Mouse (Mus musculus) hindbrain, embryonic 16.5 days (tissue): ENCODE data around the gene Gm49366. TPM values are rescaled to one million over a fixed set of nuclear protein-coding genes. Genes with fewer than 3 reads are reported as not detected.
"Not testable (repeated sequence)": the region's sequence is repeated elsewhere in the genome, so short reads cannot be mapped to it uniquely, and the experiment has no call there.

ENCODE experiments used
- ATAC-seq: fragments of 200-750 bp; cut with Nextera tagmentation; 2 replicates; pipeline ENCODE4 v1.8.0; 2017; ENCODE audit warnings: moderate TSS enrichment, moderate library complexity
- H3K27ac ChIP-seq: fragments of 300-500 bp; sonication (generic); 2 replicates; pipeline ENCODE4 v1.5.1; 2014; ENCODE audit warnings: low read depth, mild to moderate bottlenecking, control low read depth, low read length, moderate library complexity
- H3K27me3 ChIP-seq: fragments of 300-500 bp; sonication (generic); replicated peaks from 2 replicates; pipeline ENCODE4 v1.6.1; 2014; ENCODE audit warnings: low read length; ENCODE audit not compliant: control insufficient read depth, insufficient read depth
- H3K36me3 ChIP-seq: fragments of 300-500 bp; sonication (generic); 2 replicates; pipeline ENCODE4 v1.6.1; 2014; ENCODE audit warnings: mild to moderate bottlenecking, low read length, moderate library complexity, mixed read lengths; ENCODE audit not compliant: control insufficient read depth, insufficient read depth
- H3K4me1 ChIP-seq: fragments of 300-500 bp; sonication (generic); 2 replicates; pipeline ENCODE4 v1.6.1; 2014; ENCODE audit warnings: low read depth, low read length; ENCODE audit not compliant: control insufficient read depth, insufficient read depth
- H3K4me2 ChIP-seq: fragments of 300-500 bp; sonication (generic); 2 replicates; pipeline ENCODE4 v1.6.1; 2014; ENCODE audit warnings: mild to moderate bottlenecking, low read length, control low read depth, moderate library complexity
- H3K4me3 ChIP-seq: fragments of 300-500 bp; sonication (generic); 2 replicates; pipeline ENCODE4 v1.5.1; 2014; ENCODE audit warnings: mild to moderate bottlenecking, low read length, control low read depth, moderate library complexity
- H3K9ac ChIP-seq: fragments of 300-500 bp; sonication (generic); 2 replicates; pipeline ENCODE4 v1.6.1; 2014; ENCODE audit warnings: low read depth, mild to moderate bottlenecking, control low read depth, low read length, moderate library complexity
- H3K9me3 ChIP-seq: fragments of 300-500 bp; sonication (generic); 2 replicates; pipeline ENCODE4 v1.6.1; 2014; ENCODE audit warnings: mild to moderate bottlenecking, low read length, moderate library complexity; ENCODE audit not compliant: control insufficient read depth
- WGBS: fragments of 180-500 bp; shearing (Covaris S2); extraction: QIAGEN DNeasy Blood & Tissue Kit; methylation state at CpG from one replicate; pipeline ENCODE4 v1.1.7; 2014; 5-methylcytosine and 5-hydroxymethylcytosine counted together
- polyA plus RNA-seq: library from polyadenylated mRNA; unstranded; fragments of >200 nt; fragmentation: Nextera tagmentation; extraction: Ambion mirVana; gene quantifications from 2 replicates; pipeline ENCODE4 v1.2.1, GENCODE M21; 2015

The Gm49366 gene
- polyA plus RNA-seq, 1 experiment from 2014 or later: not detected

GRCm38 (mm10) chr12:84009171-84009965, 29.4 kb upstream of the Gm49366 start, which contains the start of gene Acot1:
TSS of gene Acot1 (plus strand) at chr12:84009490.
- ATAC-seq: peak; percentile 95
- Histone ChIP-seq H3K9ac (peak within 1 kb of the TSS; percentile 62), H3K27ac (peak within 1 kb of the TSS; percentile 72), H3K4me2 (peak within 1 kb of the TSS; percentile 61), H3K4me3 (peak within 1 kb of the TSS; percentile 51)
- H3K36me3 ChIP-seq, H3K27me3 ChIP-seq, H3K9me3 ChIP-seq, H3K4me1 ChIP-seq: not testable (repeated sequence)
- 1% methylated on average over 49 of the region's 70 CpGs for WGBS

GRCm38 (mm10) chr12:84010201-84010600, 28.5 kb upstream of the Gm49366 start:
- Histone ChIP-seq H3K36me3 (no peaks in the 10 kb centered on the region), H3K4me1 (peaks cover 8% of the 10 kb centered on the region), H3K4me3 (peak overlapping the region; percentile 51), H3K9ac (no peak overlapping the region), H3K9me3 (no peaks in the 10 kb centered on the region), H3K4me2 (peak overlapping the region; percentile 61), H3K27me3 (no peaks in the 10 kb centered on the region), H3K27ac (peak overlapping the region; percentile 10; the same call in 1 of the 2 replicates)
- no peak for ATAC-seq
- 71% methylated on average over 3 of the region's 3 CpGs for WGBS

- H3K27ac ChIP-seq: peak overlapping the region; percentile 65
- peak overlapping the region; percentile 55 for H3K4me2 ChIP-seq
- peaks cover 8% of the 10 kb centered on the region for H3K4me1 ChIP-seq
- H3K9ac ChIP-seq: peak overlapping the region; percentile 43; the same call in 1 of the 2 replicates
- H3K9me3 ChIP-seq: no peaks in the 10 kb centered on the region
- no peaks in the 10 kb centered on the region for H3K36me3 ChIP-seq
- 23% methylated on average over 12 of the region's 12 CpGs for WGBS
- H3K4me3 ChIP-seq: peak overlapping the region; percentile 51
- no peaks in the 10 kb centered on the region for H3K27me3 ChIP-seq
- peak; percentile 88 for ATAC-seq
Observed at GRCm38 (mm10) chr12:84011251-84012040, 27.3 kb upstream of the Gm49366 start.

DNA sequence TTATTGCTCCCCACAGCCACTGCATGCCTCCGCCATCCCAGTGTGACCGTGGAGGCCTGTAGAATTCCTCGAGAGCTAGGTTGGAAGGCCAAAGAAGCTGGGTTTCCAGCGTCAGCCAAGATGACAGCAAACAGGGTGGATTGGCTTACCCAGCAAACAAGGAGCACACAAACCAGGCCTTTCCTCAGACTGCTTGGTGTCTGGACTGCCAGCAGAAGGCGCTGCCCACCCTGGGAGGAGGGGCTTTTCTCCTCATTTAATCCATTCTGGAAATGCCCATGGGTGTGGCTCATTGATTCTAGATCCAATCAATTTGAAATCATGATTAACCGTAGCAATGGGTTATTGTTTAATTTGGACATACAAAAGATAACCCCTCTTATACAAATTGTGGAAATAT, 25.6 kb upstream of the Gm49366 start:
- Histone ChIP-seq H3K4me1 (peaks cover 8% of the 10 kb centered on the region), H3K4me3 (no peak overlapping the region), H3K9ac (no peak overlapping the region), H3K4me2 (peak overlapping the region; percentile 55), H3K27me3 (no peaks in the 10 kb centered on the region), H3K27ac (no peak overlapping the region), H3K36me3 (no peaks in the 10 kb centered on the region), H3K9me3 (no peaks in the 10 kb centered on the region)
- no peak for ATAC-seq
- 56% methylated on average over 6 of the region's 6 CpGs for WGBS

DNA sequence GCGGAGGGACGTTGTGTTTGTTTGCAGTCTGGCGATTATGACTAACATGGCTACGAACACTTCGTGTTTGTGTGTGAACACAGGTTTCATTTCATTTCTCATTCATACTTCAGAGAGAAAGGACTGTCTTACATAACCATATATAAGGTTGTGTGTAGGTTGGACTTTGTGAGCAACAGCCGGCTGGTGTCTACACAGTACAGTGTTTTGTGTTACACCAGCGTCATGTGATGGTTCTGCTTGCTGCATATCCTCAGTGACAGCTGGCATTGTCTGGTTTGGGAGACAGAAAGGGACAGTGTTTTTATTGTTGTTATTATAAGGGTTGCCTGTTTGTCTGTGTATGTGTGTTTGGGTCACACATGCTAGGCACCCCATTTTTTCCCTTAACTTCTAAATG, 25.0 kb upstream of the Gm49366 start:
- Histone ChIP-seq H3K4me1 (peaks cover 8% of the 10 kb centered on the region), H3K4me2 (no peak overlapping the region), H3K9me3 (no peaks in the 10 kb centered on the region), H3K27me3 (no peaks in the 10 kb centered on the region), H3K36me3 (no peaks in the 10 kb centered on the region), H3K4me3 (no peak overlapping the region), H3K9ac (no peak overlapping the region), H3K27ac (no peak overlapping the region)
- WGBS: 90% methylated on average over 7 of the region's 7 CpGs
- ATAC-seq: no peak

DNA sequence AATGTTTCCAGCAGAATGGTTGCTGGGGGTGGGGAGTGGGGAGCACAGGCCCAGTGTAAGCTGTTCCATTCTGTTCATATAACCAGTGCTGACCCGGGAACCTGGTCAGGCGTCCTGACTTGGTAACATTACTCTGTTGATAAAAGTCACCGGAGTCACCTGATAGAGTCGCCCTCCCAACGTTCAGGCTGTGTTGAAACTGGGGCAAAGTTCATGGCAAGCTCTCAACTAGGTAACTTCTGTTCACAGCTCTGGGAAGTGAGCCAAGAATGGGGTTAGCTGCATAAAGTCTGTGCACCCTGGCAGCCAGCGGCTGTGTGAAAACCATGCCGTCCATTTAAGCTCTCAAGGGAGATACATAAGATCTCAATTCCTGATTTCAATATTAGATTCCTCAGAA, 18.2 kb upstream of the Gm49366 start:
- H3K27me3 ChIP-seq, H3K36me3 ChIP-seq, H3K4me3 ChIP-seq, H3K9me3 ChIP-seq, H3K4me1 ChIP-seq, H3K4me2 ChIP-seq, H3K27ac ChIP-seq, H3K9ac ChIP-seq: not testable (repeated sequence)
- WGBS: 51% methylated on average over 7 of the region's 7 CpGs
- ATAC-seq: peak; percentile 67

DNA sequence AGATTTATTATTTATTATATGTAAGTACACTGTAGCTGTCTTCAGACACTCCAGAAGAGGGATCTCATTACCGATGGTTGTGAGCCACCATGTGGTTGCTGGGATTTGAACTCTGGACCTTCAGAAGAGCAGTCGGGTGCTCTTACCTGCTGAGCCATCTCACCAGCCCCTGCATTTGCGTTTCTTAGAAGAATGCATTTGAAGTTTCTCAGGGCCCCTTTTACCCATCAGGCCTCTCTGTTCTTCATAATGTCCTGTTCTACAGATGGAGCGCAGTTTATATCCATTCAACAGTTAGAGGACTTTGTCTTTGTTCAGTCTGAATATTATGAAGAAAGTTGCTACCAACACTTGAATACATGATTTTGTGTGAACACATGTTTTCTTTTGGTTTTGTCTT, 16.5 kb upstream of the Gm49366 start:
- H3K9me3 ChIP-seq, H3K4me1 ChIP-seq, H3K27ac ChIP-seq, H3K4me2 ChIP-seq, H3K36me3 ChIP-seq, H3K9ac ChIP-seq, H3K4me3 ChIP-seq, H3K27me3 ChIP-seq, ATAC-seq: not testable (repeated sequence)
- 95% methylated on average over 4 of the region's 4 CpGs for WGBS

GRCm38 (mm10) chr12:84023052-84023745, 15.5 kb upstream of the Gm49366 start:
- no peak overlapping the region for H3K4me2 ChIP-seq
- H3K36me3 ChIP-seq: no peaks in the 10 kb centered on the region
- no peak overlapping the region for H3K27ac ChIP-seq
- H3K4me1 ChIP-seq: no peaks in the 10 kb centered on the region
- no peak overlapping the region for H3K9ac ChIP-seq
- no peak for ATAC-seq
- 87% methylated on average over 9 of the region's 9 CpGs for WGBS
- no peaks in the 10 kb centered on the region for H3K27me3 ChIP-seq
- no peak overlapping the region for H3K4me3 ChIP-seq
- no peaks in the 10 kb centered on the region for H3K9me3 ChIP-seq

- H3K27ac ChIP-seq: no peak overlapping the region
- ATAC-seq: no peak
- H3K4me2 ChIP-seq: no peak overlapping the region
- H3K4me3 ChIP-seq: no peak overlapping the region
- H3K27me3 ChIP-seq: no peaks in the 10 kb centered on the region
- no peaks in the 10 kb centered on the region for H3K4me1 ChIP-seq
- no peaks in the 10 kb centered on the region for H3K36me3 ChIP-seq
- H3K9ac ChIP-seq: no peak overlapping the region
- WGBS: 91% methylated on average over 7 of the region's 7 CpGs
- H3K9me3 ChIP-seq: no peaks in the 10 kb centered on the region
Observed at GRCm38 (mm10) chr12:84025888-84026287, 12.8 kb upstream of the Gm49366 start.
